Mouse (Mus musculus) adrenal gland, postnatal 4 days (tissue): ENCODE results near the gene Kif26a. TPM values are rescaled to one million over a fixed set of nuclear protein-coding genes. Genes with fewer than 3 reads are reported as not detected.

Experiments used
- DNase-seq, 2 experiments: peaks; one replicate each; pipeline ENCODE4 v3.0.0; 2021 to 2022; ENCODE audit warnings: low spot score in 2 of 2, mixed read lengths in 2 of 2
- long read RNA-seq, 2 experiments: library from polyadenylated mRNA; stranded (forward); transcript quantifications; one replicate each; pipeline ENCODE4 v2.0.0; 2021
- total RNA-seq, 2 experiments: library from RNA; stranded (reverse); gene quantifications; 2 replicates each; pipeline ENCODE4 v1.2.3; 2021

The Kif26a gene
- 10 to 100 TPM; 38.1 to 39.2 TPM for total RNA-seq
- long read RNA-seq, experiment 1, partial matches to known transcripts: 2 of 5 reads
- long read RNA-seq, experiment 1, other reads (novel, unspliced or antisense): 3 of 5 reads
- long read RNA-seq, experiment 2, partial matches to known transcripts: 7 of 15 reads
- long read RNA-seq, experiment 2, other reads (novel, unspliced or antisense): 8 of 15 reads

DNA sequence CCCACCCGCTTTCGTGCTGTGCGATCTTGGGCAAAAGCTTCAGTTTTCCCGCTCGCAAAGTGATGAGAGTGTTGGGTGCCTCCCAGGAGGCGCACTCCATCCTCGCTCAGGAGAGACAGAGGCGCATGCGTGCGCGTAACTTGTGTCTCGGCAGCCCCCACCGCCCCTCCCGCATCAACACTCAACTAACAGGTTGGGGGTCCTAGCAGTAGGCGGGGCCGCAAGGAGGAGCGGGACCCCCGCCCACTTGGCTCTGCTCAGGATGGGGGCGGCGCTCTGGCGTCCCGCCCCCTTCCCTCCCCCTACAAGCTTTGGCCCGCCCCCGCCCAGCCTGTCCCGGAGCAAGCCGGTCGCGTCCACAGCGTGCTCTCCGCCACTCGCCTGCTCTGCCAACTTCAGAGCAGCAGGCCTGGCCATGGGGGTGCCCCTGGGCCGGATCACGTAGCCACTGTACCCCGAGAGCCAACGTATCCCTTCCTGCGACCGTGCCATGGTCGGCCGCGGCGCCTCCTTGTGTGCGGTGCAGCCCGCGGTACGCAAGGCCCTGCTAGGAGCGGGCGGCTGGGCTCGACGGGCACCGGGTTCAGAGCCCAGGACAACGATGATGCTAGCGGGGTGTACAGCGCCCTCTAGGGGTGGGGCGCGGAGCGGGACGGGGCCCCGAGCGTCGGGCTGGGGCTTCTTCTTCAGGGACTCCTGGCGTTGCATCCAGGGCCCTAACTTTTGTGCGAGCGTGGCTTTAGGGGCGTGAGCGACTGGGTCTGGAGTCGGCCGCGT, at the start of gene Kif26a:
TSS of gene Kif26a (plus strand) at position 334 of the 777 bp plus-strand sequence.
- DNase-seq: peak in 1 of 2 experiments; percentile 43

DNA sequence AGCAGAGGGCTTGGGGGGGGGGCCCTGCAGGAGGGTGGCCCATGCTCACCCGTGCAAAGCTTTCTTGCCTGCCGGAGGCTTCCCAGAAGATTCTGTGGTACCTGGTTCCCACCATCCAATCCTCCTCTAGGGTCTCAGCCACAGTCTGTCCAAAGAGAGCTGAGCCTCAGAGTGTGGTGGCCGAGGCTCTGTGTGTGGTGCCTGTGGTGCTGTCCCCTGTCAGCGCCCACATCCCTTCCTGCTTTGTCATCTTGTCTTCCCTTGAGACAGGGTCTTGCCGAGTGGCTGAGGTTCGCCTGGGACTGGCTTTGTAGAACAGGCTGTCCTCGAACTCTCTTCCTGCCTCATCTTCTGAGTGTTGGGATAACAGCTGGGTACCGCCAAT, 49.3 kb upstream of the Kif26a start:
- DNase-seq: no peak

DNA sequence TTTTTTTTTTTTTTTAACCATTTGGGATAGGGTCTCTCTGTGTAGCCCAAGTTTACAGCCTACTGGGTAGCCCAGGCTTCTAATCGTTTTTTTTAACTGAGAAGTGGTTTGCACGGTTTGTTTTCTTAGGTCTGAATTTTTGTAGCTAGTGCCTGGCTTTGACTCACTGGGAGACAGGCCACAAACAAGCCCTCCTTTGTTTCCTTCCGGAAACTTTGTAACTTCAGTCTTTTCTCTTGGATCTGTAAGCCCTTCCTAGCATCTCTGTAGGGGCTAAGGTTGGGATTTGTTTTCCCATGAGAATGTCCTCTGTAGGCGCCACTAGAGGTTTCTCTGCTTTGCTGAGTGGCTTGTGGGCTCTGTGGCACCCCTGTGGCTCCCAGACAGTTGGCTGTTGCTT, 45.9 kb upstream of the Kif26a start:
- DNase-seq: no peak

DNA sequence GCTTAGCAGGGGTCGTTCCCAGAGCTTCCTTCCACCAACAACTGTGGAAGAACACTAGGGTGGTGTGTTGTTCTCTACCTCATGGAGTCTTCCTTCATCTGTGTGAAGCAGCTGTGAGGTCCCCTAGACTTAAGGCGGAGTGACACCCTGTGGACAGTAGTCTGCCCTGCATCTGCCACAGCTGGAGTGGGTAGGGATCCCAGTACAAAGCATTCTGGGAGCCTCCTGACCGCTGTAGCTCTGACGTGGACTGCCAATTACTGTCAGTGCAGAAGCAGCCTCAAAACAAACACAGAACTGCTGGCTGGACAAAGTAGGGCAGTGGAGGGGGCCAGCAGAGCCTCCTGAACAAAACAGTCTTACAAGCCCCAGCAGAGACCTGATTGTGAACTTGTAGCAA, 45.0 kb upstream of the Kif26a start:
- no peak for DNase-seq

DNA sequence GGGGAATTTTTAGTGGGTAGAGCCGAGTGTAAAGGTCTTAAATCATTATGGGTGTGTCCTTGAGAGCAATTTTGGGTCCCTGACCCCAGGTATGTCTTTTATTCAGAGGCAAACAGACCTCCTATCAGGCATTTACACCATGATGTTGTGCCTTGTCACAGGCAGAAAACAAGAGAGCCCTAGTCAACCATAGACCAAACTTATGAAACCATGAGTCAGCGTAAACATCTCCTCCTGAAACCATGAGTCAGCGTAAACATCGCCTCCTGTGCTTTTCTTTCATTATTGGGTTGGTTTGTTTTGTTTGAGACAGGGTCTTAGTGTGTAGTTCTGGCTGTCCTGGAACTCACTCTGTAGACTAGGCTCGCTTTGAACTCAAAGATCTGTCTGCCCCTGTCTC, 42.8 kb upstream of the Kif26a start:
- DNase-seq: no peak

DNA sequence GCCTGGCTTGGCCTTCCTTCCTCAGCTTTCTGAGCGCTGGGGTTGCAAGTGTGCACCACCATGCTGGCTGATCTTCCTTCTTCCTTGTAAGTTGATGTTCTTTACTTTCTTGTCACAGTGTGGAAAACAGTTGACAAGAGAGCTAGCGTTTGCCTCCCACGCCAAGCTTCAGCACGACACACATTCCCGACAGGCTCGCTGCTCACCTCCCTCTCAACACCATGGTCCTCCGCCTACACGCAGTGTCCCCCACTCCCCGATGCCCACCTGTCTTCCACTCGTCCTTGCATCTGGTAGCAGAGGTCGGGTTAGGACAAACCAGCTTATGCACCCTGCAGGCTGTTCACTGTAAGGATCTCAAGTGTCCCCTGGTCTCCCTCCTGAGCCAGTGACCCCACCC, 41.1 kb upstream of the Kif26a start:
- DNase-seq: no peak

DNA sequence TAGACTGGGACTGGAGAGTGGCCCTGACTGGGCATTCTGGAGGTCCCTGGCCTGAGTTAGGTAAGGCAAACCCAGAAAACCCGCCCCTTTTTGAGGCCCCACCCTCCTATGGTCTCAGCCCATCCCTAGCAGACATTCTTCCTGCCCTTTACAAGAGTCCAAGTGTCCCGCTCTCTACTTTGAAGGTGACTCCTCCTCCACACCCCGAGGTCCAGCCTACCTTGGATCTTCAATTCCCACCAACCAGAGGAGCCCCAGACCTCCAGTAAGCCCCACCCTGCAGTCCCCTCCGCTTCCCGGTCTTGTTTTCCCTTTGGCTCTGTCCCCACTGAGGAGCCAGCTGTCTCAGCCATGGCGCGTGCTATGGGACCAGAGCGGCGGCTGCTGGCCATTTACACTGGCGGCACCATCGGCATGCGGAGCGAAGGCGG, 39.5 kb upstream of the Kif26a start, which contains the start of gene Aspg:
TSS of gene Aspg (plus strand) at position 139 of the 431 bp plus-strand sequence.
- no peak for DNase-seq

DNA sequence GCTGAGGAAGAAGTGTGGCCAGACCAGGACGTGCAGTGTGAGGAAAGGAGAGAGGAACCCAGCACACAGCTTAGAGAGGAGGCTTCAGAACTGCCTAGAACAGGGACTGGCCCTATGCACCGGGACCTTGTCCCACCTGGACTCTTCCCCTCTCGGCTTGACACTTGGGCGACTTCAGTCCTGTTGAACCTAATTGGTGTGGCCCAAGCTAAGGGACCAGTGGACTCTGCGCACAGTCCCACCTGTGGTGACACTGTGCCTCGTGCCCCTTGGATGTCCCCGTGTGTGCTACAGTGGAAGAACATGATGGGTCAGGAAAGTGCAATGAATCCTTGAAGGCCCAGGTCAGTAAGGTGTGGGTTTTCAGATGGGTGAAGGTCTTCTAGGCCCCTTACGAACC, 38.3 kb upstream of the Kif26a start:
- DNase-seq: no peak

DNA sequence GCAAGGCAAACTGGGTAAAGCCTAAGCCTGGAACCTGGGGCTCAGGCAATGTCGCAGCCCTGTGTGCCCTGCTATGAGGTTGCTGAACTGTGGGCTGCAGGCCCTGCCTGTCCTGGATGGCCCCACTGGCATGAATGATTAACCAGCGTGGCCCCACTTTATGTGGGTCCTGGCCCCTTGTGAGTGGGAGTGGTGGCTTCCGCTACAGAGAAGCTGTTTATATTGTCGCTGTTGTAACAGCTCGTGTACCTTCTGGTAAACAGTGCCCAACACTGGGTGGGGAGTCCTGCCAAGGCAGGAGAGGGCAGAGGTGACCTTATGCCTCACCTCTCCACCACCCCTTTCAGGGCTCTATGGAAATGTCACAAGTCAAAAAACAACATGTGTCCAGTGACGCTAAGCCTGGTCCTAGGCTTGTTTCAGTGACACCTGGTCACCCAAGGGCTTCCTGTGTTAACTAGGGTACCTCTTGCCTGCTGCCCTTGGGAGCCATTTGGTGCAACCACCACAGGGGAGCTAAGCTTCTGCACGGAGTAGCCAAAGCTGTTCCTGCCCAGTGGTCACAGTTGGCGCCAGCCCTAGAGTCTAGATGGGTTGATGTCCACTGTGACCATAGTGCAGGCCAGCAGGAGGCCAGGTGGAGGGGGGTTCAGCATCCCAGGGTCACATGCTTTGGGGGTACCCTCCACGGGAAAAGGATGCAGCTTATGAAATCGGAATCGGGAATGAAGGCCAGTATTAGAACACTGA, 37.1 kb upstream of the Kif26a start:
- no peak for DNase-seq

DNA sequence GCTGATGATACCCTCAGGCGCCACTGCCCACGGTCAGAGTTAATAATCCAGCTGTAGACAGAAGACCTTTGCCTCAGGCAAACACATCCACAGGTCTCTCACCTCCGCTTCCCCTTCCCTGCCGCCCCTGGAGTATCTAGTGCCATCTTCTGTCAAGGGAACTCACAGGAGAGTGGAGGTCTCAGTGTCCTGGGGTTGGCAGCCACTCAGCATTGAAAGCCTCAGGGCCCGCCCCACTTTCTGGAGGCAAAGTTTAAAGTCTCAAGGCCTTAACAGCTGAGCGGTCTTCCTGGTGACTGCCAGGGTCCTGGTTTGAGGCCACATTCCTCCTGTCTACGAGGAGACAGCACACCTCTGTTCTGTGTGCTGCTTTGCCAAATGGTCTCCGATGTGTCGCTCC, 36.3 kb upstream of the Kif26a start:
- DNase-seq: no peak

DNA sequence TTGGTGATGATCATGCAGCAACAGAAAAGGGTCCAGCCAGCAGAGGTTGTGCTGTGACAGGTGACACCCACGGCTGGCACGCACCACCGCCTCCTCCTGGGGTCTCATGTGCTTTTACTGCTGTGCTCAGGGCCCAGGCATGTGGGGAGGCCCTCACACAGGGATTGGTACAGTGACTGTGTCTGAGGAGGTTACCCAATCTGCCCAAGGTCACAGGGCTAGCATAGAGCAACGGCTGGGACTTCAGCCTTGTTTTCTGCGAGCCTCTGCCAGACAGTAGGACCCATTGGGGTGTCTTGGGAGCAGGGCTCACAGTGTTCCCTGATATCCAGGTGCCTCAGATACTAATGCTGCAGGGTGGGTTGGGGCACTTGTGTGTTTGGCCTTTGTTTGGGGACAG, 34.7 kb upstream of the Kif26a start:
- DNase-seq: no peak

DNA sequence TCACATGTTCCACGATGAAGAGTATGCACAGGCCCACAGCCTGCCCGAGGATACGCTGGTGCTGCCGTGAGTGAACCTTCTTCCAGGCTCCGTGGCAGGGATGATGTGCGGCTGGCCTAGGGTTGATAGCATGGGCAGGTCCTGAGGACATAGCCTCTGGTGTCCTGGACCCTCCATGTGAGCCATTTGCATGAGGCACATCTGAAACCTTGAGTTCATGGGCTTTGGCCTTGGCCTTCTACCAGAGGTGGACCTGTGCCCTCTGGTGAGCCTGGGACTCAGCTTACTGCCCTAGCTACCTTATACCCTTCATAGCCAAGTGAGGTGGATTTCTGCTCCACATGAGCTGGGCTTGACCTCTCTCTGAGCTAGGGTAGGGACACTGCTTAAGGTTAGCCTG, 33.8 kb upstream of the Kif26a start:
- DNase-seq: no peak

DNA sequence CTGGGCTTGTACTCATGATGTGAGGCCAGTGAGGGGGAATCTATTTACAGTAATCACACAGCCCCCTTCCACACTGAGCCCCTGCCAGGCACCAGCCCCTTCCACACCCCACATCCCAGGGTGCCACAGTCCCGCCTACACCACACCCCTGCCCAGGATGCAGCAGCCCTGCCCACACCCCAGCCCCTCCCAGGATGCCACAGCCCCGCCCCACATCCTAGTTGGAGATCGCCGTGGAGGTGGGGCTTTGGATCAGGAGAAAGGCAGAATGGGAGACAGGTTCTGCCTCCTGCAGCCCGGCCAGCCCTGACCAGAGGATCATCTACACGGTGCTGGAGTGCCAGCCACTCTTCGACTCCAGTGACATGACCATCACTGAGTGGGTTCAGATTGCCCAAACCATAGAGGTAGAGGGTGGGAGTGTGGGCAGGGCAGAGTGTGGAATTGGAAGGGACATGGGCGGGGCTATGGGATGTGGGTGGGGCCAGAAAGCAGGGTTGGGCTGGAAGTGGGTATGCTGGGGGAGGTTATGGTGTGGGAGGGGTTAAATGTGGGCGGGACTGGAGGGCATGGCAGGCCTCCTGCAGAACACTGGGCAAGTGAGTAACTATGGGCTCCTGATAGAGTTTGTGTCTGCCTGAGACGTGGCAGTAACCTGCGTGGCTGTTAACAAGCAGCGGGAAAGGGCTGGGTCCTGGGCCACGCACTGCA, 33.2 kb upstream of the Kif26a start:
- no peak for DNase-seq

DNA sequence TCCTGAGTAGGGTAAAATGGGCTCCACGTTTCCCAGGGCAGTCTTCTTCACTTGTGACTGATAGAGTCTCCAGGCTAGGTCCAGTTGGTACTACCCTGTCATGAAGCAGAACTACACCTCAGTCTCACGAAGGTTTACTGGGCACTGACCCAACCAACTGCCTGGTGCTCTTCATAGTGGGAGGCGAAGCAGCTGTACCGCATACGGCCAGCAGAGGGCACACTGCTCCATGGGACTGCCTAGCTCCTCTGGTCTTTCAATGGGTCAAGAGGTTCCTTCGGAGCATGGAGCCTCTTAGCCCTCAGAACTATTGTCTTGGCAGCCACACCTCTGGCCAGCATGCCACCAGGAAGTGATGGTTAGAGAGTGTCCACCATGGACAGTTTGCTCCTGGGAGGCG, 32.3 kb upstream of the Kif26a start:
- peak; percentile 72 to 76 for DNase-seq

DNA sequence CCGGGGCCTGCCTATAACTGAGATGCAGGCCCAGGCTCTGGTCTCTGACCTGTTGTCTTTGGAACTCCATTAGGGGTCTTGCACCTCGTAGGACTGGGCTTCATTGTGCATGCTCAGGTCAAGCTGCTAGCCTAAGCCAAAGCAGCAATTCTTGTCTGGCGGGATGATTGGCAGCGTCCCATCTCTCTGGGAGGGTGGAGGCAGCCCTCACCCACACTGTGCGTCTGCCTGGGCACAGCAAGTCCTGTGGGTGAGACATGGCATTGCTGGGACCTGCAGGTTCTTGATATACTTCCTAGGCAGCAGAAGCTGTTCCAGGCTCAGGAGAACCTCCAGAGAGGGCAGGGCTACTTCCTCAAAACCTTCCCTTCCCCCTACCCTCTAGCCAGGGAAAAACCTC, 29.0 kb upstream of the Kif26a start:
- no peak for DNase-seq

DNA sequence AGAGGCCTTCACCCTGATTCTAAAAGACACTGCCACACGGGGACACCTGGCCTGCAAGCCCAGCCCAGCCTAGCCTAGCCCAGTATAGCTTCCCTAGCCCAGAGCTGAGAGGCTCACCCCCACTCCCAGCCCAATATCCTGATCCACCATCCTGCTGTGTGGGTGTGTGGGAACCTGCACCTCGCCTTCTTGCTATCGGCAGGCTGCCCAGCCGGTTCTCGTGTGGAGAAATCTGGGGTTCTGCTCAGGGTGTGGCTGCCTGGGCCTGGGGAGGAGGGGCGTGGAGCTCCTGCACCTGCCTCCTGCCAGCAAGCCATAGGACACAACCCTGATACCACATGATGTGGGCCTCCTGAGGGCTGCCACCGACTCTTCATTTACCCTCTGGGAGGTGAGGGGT, 28.4 kb upstream of the Kif26a start:
- no peak for DNase-seq

DNA sequence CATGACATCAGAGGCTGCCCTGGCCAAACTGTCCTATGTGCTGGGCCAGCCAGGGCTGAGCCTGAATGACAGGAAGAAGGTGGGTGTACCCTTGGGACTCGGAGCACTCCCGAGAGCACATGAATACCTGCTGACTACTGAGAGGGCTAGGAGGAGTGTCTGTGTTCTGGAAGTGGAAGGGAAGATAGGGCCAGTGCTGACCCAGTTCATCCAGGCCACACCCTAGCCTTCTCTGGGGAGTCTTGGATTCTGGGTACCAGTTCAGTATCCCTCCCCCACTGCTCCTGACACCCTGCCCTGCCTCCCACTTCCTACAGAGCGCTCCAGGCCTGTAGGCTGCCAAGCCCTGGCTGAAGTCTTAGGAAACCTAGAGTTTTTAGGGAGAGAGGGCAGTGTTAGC, 24.8 kb upstream of the Kif26a start:
- DNase-seq: no peak

DNA sequence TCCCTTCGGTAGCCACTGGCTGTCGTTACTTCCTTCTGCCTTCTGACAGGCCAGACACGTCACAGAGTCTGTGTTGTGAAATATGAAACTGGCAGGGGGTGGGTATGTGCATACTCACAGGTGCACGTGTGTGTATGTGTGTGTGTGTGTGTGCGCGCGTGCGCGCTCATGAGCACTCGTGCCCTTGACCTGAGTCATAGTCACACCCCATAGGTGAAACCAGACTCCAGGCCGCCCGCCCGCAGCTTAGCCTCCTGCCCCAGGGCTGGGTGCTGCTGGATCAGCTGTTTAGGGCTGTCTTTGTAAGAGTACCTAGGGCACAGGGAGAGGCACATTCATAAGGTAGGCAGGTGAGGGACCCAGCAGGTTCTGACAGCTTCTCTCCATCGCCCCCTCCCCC, 20.1 kb upstream of the Kif26a start:
- no peak for DNase-seq

DNA sequence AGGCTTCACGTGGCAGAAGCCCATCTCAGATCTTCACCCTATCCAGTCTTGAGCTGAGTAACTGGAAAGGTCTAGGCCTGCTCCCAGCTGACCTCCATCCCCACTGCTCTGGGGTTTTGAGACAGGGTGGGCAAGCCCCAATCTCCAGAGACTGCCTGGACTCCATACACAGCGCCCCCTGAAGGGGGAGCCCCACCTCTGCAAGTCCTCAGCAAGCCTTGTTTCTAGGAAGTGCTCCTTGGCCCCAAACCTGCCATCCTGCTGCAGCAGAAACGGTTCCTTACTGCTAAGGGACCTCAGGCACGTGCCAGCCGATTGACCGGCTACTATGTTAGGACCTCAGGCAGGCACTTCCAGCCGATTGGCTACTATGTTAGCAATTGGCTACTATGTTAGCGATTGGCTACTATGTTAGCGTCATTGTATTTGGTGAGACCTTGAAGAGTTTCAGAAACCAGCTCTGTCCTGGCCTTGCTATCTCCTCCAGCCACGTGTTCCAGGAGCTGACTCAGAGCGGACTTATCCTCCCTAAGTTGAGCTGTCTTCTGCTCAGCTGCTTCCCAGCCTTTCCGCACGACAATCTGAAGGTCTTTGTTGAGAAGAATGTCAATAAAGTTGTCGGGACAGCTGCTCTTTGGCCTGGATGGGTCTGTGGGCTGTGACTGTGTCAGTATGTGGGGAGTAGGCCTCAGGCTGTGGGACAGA, 18.9 kb upstream of the Kif26a start:
- no peak for DNase-seq

DNA sequence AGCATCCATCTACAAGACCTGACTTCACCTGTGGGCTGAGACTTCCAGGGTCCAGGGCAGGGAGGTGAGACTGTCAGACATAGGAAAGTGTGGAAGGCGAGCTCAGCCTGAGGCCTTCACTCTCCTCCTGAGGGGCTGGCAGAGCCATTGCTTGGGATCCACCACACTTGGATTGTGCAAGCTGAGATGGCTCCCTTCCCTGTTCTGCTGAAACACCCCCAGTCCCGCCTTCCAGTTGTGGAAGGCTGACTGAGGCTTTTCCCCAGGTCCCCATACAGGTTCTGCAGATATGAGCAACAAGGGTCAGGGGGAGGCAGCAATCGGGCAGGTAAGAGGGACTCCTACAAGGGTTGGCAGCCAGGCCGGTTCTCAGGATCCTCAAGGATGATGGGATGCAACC, 17.5 kb upstream of the Kif26a start:
- DNase-seq: no peak

DNA sequence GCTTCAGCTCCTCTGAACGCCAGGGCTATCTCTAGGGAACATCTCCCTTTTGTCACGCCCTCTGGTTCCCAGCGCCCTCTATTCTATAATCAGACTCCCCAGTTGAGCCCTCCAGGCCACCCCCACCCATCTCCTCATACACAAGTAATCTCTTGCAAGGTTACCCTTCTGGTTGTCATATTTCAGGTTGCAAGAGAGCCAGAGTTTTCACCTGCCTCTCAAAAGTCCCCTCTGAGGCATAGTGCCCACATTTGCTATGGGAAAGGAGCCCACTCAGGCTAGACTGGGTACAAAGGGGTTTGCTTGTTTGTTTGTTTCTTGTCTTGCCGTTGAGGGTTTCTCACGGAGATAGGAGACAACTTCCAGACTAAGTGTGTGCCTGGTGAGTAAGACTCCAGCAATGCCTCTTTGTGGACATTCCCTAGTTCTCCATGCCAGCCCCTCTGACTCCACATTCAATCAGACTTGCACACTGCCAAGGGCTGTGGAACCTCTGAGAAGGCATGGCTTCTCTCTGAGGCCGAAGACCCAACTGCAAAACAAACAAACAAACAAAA, 16.6 kb upstream of the Kif26a start:
- DNase-seq: no peak
